Mouse (Mus musculus) stomach, postnatal 0 days (tissue): Measurements from ENCODE around the gene Sctr.

ENCODE experiments used
- CTCF ChIP-seq: IDR thresholded peaks from 2 replicates; pipeline ENCODE4 v1.5.1; 2016; ENCODE audit warnings: antibody characterized with exemption, low read depth, mild to moderate bottlenecking, moderate library complexity
- EP300 ChIP-seq: optimal IDR thresholded peaks from 2 replicates; pipeline ENCODE3; 2016; ENCODE audit warnings: antibody characterized with exemption

DNA sequence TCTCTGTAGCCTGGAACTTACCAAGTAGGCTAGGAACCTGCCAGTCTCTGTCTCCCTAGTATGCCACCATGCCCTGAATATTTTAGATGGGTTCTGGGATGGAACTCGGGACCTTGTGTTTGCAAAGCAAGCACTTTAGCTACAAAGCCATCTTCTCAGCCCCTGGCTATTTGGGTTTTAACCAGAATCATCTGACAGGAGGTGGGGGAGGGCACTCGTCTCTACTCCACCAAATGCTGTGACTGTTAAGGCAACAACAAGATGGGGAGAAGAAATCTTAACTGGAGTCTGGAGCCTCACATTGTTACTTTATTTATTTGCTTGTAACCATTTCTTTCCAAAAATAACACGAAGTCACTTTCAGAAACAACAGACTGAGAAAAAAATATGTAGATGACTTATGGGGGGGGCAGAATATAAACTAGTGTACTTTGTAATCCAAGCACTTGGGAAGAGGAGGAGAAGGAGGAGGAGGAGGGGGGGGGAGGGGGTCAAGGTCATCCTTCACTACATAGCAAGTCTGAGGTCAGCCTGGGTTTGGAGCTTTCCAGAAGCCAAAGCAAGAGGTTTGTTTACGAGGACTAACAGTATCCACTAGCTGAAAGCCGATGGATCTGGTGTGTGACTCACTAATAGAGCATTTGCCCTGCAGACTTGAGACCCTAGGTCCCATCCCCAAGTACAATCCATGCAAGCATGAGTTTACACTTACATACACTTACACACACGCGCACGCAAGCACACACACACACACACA, 51.2 kb downstream of the Sctr start:
- TF ChIP-seq EP300 (no peak), CTCF (no peak)
